Mouse (Mus musculus): ENCODE measurements around the gene Uqcr10. TPM values are rescaled to one million over a fixed set of nuclear protein-coding genes. Genes with fewer than 3 reads are reported as not detected.
"Not testable (repeated sequence)": the region's sequence is repeated elsewhere in the genome, so short reads cannot be mapped to it uniquely, and the experiment has no call there.

Gene Uqcr10
- polyA plus RNA-seq, 1 experiment, result 209 TPM

DNA sequence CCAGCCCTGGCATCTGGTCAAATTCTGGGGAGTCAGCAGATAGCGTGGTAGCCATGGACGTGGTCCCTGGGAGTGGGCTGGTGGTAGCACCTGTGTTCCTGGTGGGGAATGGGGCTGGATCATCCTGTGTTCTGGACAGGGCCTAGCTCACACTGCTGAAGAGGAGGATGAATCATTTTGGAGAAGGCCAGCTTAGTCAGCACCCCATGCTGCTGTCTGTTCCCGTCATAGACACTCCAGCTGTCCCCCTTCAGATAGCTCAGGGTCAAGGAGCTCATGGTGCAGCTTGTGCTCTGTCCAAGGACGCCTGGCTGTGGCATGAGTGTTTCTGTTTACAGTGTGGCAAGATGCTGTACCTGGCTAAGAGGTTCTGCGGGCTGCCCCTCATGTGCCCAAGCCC, 14.4 kb upstream of the Uqcr10 start:
- TF ChIP-seq POLR2A (IDR thresholded peaks at IDR 0.05; ENCODE audit: borderline replicate concordance, low read depth, low read length) (no peak), CTCF (IDR thresholded peaks at IDR 0.05; ENCODE audit: low read depth, low read length) (no peak)
- Histone ChIP-seq H3K27ac (ENCODE audit: insufficient read depth, low read depth, low read length) (no peak overlapping the region), H3K4me1 (ENCODE audit: control insufficient read depth, insufficient read depth, low read length) (peaks cover 28% of the 10 kb centered on the region), H3K4me3 (ENCODE audit: insufficient read depth, low read length) (no peak overlapping the region)

DNA sequence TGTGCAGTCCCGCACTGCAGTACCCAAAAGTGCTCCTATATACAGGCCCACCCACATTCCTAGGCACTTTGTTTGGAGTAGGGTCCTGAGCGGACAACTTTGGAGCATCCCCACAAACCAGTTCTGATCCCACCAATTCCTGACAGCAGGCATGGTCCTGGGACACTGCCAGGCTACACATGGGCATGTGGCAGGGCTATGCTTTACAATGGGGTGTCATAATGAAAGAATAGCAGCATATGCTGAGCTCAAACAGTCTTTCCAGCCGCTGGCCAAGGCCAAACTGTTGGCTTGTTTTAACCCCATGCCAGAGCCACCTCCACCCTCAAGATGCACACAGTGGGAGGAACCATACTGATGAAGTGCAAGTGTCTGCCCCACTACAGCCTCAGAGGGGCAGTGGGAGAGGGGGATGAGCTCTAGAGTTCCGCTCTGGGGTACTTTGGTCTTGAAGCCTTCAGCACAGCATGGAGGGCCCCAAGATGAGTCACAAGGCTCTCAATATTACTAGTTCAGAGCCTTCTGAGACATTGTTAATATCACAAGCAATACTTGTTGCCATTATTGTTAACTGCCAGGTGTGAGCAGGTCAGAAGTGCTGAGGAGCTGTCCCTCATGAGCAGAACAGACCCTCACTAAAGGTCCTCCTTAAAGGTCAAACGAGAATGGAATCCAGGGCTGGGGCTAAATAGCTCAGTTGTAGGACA, 12.5 kb upstream of the Uqcr10 start:
- TF ChIP-seq CTCF (IDR thresholded peaks at IDR 0.05; ENCODE audit: low read depth, low read length) (no peak), POLR2A (IDR thresholded peaks at IDR 0.05; ENCODE audit: borderline replicate concordance, low read depth, low read length) (no peak)
- Histone ChIP-seq H3K4me1 (ENCODE audit: control insufficient read depth, insufficient read depth, low read length) (peaks cover 30% of the 10 kb centered on the region), H3K4me3 (ENCODE audit: insufficient read depth, low read length) (no peak overlapping the region), H3K27ac (ENCODE audit: insufficient read depth, low read depth, low read length) (no peak overlapping the region)

DNA sequence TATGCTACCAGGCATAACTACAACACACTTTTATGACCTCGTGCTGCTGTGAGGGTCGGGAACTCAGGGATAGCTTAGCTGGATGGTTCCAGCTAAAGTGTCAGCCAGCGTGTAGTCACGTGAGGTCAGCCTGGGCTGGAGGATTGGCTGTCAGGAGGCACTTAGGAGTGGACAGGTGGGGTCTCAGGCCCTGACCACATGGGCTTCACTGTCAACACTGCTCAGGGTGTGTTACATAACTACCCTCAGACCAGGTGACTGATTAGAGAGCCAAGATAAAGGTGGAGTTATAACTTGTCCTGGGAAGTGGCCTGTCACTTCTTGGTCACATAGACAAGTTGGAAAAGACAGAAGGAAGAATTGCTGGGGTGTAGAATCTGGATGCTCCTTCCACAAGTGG, 11.5 kb upstream of the Uqcr10 start:
- TF ChIP-seq CTCF (IDR thresholded peaks at IDR 0.05; ENCODE audit: low read depth, low read length), result no peak
- TF ChIP-seq POLR2A (IDR thresholded peaks at IDR 0.05; ENCODE audit: borderline replicate concordance, low read depth, low read length), result no peak
- Histone ChIP-seq H3K4me1 (ENCODE audit: control insufficient read depth, insufficient read depth, low read length) (peaks cover 30% of the 10 kb centered on the region), H3K4me3 (ENCODE audit: insufficient read depth, low read length) (no peak overlapping the region), H3K27ac (ENCODE audit: insufficient read depth, low read depth, low read length) (no peak overlapping the region)

DNA sequence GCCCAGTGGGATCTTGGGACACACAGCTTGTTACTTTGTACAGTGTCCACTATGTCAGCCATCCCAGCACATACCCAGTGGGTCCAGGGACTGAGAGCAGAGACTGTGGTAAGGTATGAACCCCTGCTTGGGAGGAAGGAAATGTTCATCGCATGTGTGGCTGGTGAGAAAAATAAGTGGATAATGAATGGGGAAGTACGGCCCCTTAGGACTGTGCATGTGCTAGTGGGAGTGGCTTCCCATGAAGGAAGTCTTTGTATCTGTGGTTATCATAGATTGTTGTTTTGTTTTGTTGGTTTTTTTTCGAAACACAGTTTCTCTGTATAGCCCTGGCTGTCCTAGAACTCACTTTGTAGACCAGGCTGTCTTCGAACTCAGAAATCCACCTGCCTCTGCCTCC, 10.6 kb upstream of the Uqcr10 start:
- Histone ChIP-seq H3K4me3 (ENCODE audit: insufficient read depth, low read length) (no peak overlapping the region), H3K27ac (ENCODE audit: insufficient read depth, low read depth, low read length) (peak overlapping the region; percentile 65), H3K4me1 (ENCODE audit: control insufficient read depth, insufficient read depth, low read length) (peaks cover 23% of the 10 kb centered on the region)
- TF ChIP-seq POLR2A (IDR thresholded peaks at IDR 0.05; ENCODE audit: borderline replicate concordance, low read depth, low read length) (no peak), CTCF (IDR thresholded peaks at IDR 0.05; ENCODE audit: low read depth, low read length) (no peak)

DNA sequence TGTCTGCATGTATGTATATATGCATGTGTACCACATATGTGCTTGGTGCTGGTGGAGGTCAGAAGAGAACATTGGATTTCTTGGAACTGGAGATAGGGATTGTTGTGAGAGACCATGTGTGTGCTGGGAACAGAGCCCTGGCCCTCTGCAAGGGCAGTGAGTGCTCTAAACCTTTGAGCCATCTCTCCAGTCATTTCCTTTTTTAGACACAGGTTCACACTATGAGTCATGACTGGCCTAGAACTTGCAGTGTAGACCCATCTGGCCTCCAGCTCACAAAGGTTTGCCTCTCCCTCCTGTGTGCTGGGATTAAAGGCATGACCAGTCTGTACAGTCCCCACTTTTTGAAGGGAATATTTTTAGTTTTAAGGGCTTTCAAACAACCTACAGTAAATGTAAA, 8.7 kb upstream of the Uqcr10 start:
- Histone ChIP-seq H3K4me1 (ENCODE audit: control insufficient read depth, insufficient read depth, low read length) (peaks cover 17% of the 10 kb centered on the region), H3K4me3 (ENCODE audit: insufficient read depth, low read length) (no peak overlapping the region), H3K27ac (ENCODE audit: insufficient read depth, low read depth, low read length) (no peak overlapping the region)
- TF ChIP-seq CTCF (IDR thresholded peaks at IDR 0.05; ENCODE audit: low read depth, low read length) (no peak), POLR2A (IDR thresholded peaks at IDR 0.05; ENCODE audit: borderline replicate concordance, low read depth, low read length) (no peak)

DNA sequence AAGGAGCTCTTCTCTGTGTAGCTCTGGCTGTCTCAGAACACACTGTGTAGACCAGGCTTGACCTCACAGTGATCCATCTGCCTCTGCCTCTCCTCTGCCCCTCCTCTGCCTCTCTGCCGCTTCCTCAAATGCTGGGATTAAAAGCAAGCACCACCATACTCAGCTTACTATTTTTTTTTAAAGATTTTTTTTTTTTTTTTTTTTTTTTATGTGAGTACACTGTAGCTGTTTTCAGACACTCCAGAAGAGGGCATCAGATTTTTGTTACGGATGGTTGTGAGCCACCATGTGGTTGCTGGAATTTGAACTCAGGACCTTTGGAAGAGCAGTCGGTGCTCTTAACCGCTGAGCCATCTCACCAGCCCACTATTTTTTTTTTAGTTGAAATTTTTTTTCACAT, 6.0 kb upstream of the Uqcr10 start:
- not testable (repeated sequence) for H3K4me3 ChIP-seq (ENCODE audit: insufficient read depth, low read length); H3K27ac ChIP-seq (ENCODE audit: insufficient read depth, low read depth, low read length)
- peaks cover 23% of the 10 kb centered on the region for H3K4me1 ChIP-seq (ENCODE audit: control insufficient read depth, insufficient read depth, low read length)

DNA sequence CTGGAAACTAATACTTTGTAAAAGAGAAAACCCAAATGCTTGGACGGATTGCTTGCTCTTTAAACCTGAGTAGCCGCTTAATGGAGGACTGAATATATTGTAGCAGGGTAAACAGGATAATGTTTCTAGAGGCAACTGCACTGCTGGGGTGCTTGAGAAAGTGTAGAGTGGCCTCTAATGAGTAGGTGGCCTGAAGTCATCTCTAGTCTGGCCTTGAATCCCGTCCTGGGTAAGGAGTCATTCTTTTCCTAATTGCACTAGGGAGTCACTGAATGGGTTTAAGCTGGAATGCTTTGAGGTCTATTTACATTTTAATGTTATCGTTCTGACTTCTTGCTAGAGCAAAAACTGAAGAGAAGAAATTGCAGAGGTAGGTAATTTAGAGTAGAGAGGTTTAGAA, 1.0 kb upstream of the Uqcr10 start:
- Histone ChIP-seq H3K4me3 (ENCODE audit: insufficient read depth, low read length) (peak overlapping the region; percentile 96), H3K4me1 (ENCODE audit: control insufficient read depth, insufficient read depth, low read length) (peaks cover 11% of the 10 kb centered on the region; the same call in 1 of the 2 replicates), H3K27ac (ENCODE audit: insufficient read depth, low read depth, low read length) (peak overlapping the region; percentile 66)
- TF ChIP-seq CTCF (IDR thresholded peaks at IDR 0.05; ENCODE audit: low read depth, low read length) (no peak), POLR2A (IDR thresholded peaks at IDR 0.05; ENCODE audit: borderline replicate concordance, low read depth, low read length) (no peak)

DNA sequence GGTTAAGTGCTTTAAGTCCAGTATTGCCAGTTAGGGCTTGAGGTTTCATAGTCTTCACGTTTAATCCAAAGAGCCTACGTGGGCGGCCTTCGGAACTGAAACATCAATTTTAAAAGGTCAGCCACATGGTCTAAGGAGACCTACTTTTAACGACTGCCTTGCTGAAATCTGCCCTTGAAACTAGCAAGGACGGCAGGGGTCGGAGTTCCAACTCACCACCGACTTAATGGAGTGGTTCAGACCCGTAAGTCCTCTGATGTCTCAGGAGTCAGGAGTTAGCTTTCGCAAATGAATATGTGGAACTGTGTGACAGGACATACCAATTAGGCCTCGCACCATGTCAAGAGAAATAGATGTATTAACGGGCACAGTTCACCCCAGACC, 462 bp downstream of the Uqcr10 start:
- Histone ChIP-seq H3K4me3 (ENCODE audit: insufficient read depth, low read length) (peak overlapping the region; percentile 94), H3K27ac (ENCODE audit: insufficient read depth, low read depth, low read length) (peak overlapping the region; percentile 80)
- TF ChIP-seq CTCF (IDR thresholded peaks at IDR 0.05; ENCODE audit: low read depth, low read length) (no peak), POLR2A (IDR thresholded peaks at IDR 0.05; ENCODE audit: borderline replicate concordance, low read depth, low read length) (no peak)

DNA sequence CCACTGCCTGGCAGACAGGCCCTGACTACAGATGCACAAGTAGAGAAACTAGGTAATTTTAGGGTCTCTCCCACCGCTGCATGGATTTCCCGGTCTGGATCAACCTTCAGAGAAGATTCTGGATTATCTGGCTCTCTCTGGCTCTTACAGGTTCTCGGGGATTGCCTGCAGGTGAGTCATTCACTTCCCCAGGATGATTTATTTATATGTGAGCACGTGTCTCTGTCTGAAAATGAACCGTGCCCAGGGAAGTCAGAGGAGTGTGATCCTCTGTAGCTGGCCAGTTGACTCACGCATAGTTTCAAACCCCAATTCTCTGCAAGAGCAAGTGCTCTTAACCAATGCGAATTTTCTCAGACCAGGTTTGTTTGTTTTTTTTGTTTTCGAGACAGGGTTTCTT, 3.4 kb downstream of the Uqcr10 start:
- H3K27ac ChIP-seq (ENCODE audit: insufficient read depth, low read depth, low read length), result no peak overlapping the region
- H3K4me3 ChIP-seq (ENCODE audit: insufficient read depth, low read length), result no peak overlapping the region
- 0 out of 2 replicates have a peak, but pooled peaks cover 3% of the 10 kb centered on the region for H3K4me1 ChIP-seq (ENCODE audit: control insufficient read depth, insufficient read depth, low read length)
- TF ChIP-seq POLR2A (IDR thresholded peaks at IDR 0.05; ENCODE audit: borderline replicate concordance, low read depth, low read length), result no peak
- no peak for TF ChIP-seq CTCF (IDR thresholded peaks at IDR 0.05; ENCODE audit: low read depth, low read length)

More for the DNA sequence above, 462 bp downstream of the Uqcr10 start:
- peaks cover 11% of the 10 kb centered on the region; the same call in 1 of the 2 replicates for H3K4me1 ChIP-seq (ENCODE audit: control insufficient read depth, insufficient read depth, low read length)

DNA sequence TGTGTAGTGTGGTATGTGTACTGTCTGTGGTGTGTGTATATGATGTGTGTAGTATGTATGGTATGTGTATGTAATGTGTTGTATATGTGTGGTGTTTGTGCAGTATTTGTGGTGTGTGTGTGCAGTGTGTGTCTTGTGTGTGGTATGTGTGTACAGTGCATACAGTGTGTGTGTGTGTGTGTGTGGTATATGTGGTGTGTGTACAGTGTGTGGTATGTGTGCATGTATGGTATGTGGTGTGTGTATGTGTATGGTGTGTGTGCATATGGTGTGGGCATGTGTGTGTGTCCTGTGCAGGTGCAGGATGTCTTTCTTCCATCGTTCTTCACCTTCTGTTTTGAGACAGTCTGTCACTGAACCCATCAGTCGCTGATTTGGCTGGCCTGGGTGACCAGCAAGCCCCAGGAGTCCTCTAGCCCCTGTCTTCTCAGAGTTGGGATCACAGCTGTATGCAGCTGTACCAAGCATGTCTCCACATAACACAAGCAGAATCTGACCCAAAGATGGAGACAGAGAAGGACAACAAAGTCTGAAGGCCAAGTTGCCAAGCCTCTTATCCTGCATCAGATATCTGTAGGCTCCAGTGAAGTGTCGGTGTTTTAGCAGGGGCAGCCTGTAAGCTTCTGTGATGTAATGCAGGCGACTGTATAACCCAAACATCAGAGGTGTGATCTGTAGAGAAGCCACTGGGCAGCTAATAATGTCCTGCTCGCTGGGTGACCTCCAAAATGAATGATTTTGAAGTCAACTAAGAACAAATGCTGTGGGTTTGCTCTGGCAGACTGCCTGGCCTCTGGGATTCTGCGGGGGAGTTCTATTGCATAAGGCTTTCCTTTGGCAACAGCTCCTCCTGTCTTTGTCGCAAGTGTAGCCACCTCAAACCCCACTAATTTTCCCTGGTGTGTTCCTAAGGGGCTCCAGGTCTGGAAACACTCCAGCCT, 6.8 kb downstream of the Uqcr10 start:
- TF ChIP-seq CTCF (IDR thresholded peaks at IDR 0.05; ENCODE audit: low read depth, low read length) (0 out of 2 replicates have a peak, but pooled peaks have one; percentile 23), POLR2A (IDR thresholded peaks at IDR 0.05; ENCODE audit: borderline replicate concordance, low read depth, low read length) (no peak)
- Histone ChIP-seq H3K4me3 (ENCODE audit: insufficient read depth, low read length) (no peak overlapping the region), H3K27ac (ENCODE audit: insufficient read depth, low read depth, low read length) (no peak overlapping the region), H3K4me1 (ENCODE audit: control insufficient read depth, insufficient read depth, low read length) (no peaks in the 10 kb centered on the region)
